Mouse (Mus musculus): ENCODE measurements at regions not wholly inside any gene's neighbourhood (a gene's known extent, or its start where the extent isn't known, plus 50 kb on each side); places are given as distances from the start of the nearest gene placed in this dataset.

DNA sequence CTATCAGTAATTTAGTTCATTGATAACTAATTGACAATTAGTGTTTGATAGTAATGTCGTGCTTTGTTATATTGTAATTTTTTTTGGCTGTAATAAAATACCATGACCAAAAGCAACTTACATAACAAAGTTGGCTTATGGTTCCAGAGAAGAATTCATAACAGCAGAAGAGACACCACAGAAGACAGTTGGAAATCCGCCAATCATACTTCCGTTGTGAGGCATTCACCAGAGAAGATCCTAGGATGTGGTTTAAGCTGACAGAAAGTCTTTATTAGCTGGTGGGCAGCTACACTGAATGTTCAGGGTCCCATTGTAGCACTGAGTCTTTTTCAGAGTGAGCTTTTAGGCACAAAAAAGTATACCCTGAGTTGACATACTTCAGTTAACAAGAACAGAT lies 109.9 kb downstream of the Sec23a start:
- no peak for DNase-seq

DNA sequence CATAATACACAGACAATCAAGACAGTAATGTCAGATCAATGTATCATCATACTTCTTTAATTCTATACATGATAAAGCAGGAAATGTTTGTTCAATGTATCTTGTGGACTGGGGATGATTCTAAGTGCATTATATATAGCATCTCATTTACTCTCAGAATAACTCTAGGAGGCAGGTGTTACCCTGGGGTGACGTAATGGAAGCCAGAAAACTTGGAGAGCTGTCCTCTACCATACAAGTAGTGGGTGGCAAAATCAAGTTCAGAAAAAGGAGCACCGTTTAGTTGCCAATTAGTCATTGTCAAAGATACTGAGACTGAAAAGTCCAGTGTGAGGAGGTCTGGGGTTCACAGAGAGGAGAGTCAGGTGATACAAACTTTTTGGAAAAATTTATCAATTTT lies 136.0 kb downstream of the Sec23a start:
- DNase-seq: no peak

DNA sequence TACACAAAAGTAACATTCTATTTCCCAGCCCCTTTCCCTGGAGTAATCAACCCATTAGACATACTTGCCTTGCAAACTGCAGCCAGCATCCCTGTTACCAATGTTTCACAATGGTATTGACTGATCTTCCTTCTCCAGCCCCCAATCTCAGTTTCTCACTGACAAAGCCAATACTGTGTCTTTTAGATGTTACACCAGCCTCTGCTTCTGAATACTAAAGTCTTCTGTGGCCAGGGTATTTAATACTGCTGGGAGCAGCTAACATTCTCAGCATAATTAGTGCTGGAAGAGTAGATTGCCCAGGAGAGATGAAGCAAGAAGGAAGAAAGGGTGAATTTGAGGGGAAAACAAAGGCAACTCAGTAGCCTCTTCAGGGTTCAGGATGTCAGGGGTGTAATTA lies 139.4 kb downstream of the Sec23a start:
- no peak for DNase-seq

GRCm38 (mm10) chr12:58856498-58856897 lies 155.3 kb downstream of the Sec23a start:
- DNase-seq: no peak

DNA sequence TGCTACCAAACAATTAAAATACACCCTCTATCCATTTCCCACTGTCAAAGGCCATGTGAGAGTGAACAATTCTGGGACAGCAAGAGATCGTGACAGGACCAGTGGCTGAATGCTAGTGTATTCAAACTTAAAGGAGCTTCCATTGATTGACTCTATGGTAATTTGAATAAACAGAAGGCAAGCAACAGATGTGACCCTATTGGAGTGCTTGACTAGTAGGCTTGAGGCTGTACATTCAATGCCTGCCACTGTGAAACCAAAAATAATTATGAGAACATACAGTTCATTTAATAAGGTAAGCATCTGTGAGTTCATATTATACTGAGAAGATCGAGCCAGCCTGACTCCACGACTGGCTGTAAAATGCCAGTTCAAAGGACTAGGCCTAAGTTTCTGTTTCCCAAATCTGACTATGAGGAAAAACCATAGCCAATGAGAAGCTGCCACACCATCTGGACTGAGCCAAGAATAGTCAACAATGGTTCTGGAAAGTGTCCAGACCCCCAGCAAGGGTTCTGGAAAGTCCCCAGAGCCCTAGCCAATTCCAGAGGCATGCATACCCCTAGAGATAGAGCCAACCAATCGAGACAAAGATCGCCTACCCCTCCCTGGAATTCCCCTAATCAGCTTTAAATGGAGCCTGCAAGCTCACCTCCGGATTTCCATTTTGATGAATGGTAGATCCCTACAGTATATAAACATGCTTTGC lies 160.0 kb downstream of the Sec23a start:
- DNase-seq: peak; percentile 10

GRCm38 (mm10) chr12:58829656-58830055 lies 182.2 kb downstream of the Sec23a start:
- DNase-seq: no peak

DNA sequence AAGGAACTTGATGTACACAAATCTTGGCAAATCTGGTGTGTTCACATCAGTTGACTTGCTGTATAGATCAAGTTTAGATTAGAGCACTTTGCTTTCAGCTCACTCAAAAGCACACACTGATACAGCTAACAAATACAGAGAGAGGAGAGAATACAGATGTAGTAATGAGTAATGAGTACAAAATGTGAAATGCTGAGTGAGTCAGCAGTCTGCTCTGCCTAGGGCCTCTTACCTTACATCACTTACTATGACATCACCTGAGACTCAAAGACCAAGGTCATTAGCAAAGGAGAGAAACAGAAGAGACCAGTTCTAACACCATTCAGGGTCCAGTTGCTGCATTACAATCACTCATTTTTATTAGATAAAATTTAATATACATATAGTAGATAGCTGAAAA lies 184.0 kb downstream of the Sec23a start:
- DNase-seq: no peak

DNA sequence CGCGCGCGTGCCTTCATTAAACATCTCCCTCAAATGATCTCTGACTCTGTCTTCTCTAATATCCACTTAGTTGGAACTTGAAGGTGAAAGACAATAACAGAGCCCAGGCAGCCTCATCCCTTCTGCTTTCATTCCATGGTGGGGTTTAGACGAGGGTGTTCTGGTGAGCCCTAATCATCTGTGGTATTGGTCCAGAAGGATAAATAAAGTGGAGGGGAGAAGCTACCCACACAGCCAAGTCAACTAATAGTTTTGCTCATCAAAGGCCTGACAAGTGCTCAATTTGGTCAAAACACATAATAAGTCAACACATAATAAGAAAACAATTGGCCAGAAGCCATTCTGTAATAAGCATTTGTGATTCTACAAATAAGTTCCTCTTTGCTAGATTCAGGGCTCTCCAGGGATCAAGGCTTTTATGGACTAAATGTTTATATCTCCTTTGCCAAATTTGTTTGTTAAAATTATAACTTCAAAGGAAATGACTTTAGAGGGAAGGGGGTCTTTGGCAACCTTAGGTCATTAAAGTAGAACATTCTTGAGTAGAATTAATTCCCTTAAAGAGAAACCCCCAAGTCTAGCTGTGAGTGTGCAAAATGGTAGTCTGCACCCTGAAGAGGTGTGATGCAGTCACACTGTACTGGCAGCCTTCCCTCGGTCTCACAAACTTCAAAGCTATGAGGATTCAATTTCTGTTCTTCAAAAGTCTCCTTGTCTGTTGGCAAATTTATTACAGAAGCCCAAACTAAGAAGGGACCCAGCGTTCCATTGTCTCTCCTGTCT lies 186.5 kb downstream of the Sec23a start:
- DNase-seq: no peak

- no peak for DNase-seq
These were observed 188.8 kb downstream of the Sec23a start for GRCm38 (mm10) chr12:58822971-58823370.

- DNase-seq: no peak
These were observed 207.7 kb downstream of the Sec23a start for GRCm38 (mm10) chr12:58804068-58804467.

DNA sequence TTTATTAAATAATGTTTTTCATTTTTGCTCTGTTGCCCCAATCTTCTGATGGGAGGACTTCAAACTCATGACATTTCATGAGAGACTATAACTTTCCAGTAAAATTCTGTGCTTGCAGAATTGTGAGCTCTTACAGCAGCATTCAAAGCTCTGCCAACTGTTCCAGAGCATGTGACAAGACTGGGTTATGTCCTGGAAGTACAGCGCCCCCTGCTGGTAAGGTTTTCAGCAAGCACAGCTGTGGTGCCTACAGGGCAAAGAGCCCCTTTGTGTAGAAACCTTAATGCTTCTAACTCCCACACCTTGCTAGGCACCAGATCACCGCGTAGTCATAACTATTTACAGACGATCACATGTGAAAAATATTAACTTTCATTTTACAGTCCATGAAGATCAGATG lies 209.4 kb downstream of the Sec23a start:
- peak; percentile 2 for DNase-seq

All from cerebellum, adult 11-12 months (tissue).